Mouse (Mus musculus) embryonic fibroblast, embryonic 13.5 days (primary cell): ENCODE measurements at regions not wholly inside any gene's neighbourhood (a gene's known extent, or its start where the extent isn't known, plus 50 kb on each side); places are given as distances from the start of the nearest gene placed in this dataset.

Experiments used
- CTCF ChIP-seq: IDR thresholded peaks from 2 replicates; pipeline ENCODE4 v1.5.1; 2011; ENCODE audit warnings: mild to moderate bottlenecking, control low read depth, low read length, moderate library complexity, borderline replicate concordance; ENCODE audit not compliant: insufficient read depth
- POLR2A ChIP-seq: IDR thresholded peaks from 2 replicates; pipeline ENCODE4 v1.6.1; 2011; ENCODE audit warnings: low read depth, mild to moderate bottlenecking, control low read depth, low read length, moderate library complexity

GRCm38 (mm10) chr2:149625626-149626025 is 203.4 kb upstream of the Syndig1 start:
- TF ChIP-seq POLR2A (no peak), CTCF (no peak)
